Mouse (Mus musculus): Measurements from ENCODE around the gene Stpg1. TPM values are rescaled to one million over a fixed set of nuclear protein-coding genes. Genes with fewer than 3 reads are reported as not detected.
A peak's percentile ranks its signal among the peaks of the same experiment; 100 is the strongest.

Stpg1 gene
- polyA plus RNA-seq, 1 experiment = 1.8 TPM

DNA sequence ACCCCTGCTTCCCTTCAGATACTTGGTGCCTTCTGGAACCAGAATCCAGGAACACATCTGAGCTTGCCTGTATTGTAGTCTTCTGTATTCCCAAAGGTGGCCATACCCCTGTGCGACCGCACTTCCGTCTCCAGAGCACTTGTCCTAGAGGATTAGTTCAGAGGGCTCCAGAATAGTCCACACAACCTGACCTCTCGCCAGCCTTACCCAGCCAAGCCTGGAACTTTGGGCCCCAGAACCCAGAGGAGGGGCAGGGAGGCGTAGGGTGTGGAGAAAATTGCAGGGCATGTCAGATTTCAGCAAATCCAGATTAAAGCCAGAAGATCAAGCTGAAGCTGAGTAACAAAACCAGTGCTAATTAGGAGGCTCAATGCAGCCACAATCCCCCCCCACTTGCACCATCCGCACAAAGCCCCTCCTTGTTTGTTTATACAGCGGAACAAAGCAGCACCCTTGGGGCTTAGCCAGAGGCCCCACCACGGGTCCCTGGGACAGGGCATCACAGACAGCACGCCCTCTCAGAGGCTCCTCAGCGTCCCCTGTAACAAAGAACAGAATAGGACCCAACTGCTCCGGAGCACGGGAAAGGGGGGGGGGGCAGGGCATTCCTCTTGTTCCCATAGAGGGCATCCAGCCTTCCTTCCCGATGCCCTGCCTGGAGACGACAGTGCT, 31.6 kb downstream of the Stpg1 start:
- no peaks in the 10 kb centered on the region for H3K27me3 ChIP-seq (ENCODE audit: control insufficient read depth, insufficient read depth, low read length, poor library complexity, severe bottlenecking)
- H3K9ac ChIP-seq (ENCODE audit: low read depth, poor library complexity, severe bottlenecking) = no peak overlapping the region
- H3K9me3 ChIP-seq (replicated peaks; ENCODE audit: control insufficient read depth, insufficient read depth, low read length, poor library complexity, severe bottlenecking) = peaks cover 6% of the 10 kb centered on the region
- H3K36me3 ChIP-seq (ENCODE audit: control insufficient read depth, insufficient read depth, low read length, poor library complexity, severe bottlenecking) = no peaks in the 10 kb centered on the region
- H3K4me1 ChIP-seq (ENCODE audit: control insufficient read depth, insufficient read depth, low read length) = no peaks in the 10 kb centered on the region
- H3K4me3 ChIP-seq (ENCODE audit: low read depth, low read length) = no peak overlapping the region
- TF ChIP-seq POLR2A (IDR thresholded peaks at IDR 0.05; ENCODE audit: insufficient read depth, low read length) (no peak), CTCF (IDR thresholded peaks at IDR 0.05; ENCODE audit: low read depth, low read length) (no peak), EP300 (IDR thresholded peaks at IDR 0.05; ENCODE audit: insufficient read depth, low read depth, low read length) (no peak)
- H3K27ac ChIP-seq (ENCODE audit: insufficient read depth, low read length) = no peak overlapping the region

DNA sequence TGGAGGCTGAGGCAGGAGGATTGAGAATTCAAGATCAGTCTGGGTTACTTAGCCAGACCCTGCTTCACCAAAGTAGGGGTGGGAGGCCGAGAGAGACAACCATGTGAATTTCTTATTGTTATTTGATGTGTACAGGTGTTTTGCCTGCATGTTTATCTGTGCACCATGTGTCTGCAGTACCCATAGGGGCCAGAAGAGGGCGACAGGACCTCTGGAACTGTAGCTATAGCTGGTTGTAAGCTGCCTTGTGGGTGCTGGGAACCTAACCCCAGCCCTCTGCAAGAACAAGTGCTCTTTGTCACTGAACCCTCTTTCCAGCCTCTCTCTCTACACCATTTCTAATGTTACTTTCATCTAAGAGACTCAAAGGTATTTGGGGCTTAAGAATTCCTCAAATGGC, 35.7 kb downstream of the Stpg1 start:
- Histone ChIP-seq H3K27me3 (ENCODE audit: control insufficient read depth, insufficient read depth, low read length, poor library complexity, severe bottlenecking) (no peaks in the 10 kb centered on the region), H3K9me3 (replicated peaks; ENCODE audit: control insufficient read depth, insufficient read depth, low read length, poor library complexity, severe bottlenecking) (peaks cover 6% of the 10 kb centered on the region), H3K9ac (ENCODE audit: low read depth, poor library complexity, severe bottlenecking) (no peak overlapping the region), H3K4me1 (ENCODE audit: control insufficient read depth, insufficient read depth, low read length) (peaks cover 5% of the 10 kb centered on the region), H3K4me3 (ENCODE audit: low read depth, low read length) (no peak overlapping the region), H3K36me3 (ENCODE audit: control insufficient read depth, insufficient read depth, low read length, poor library complexity, severe bottlenecking) (no peaks in the 10 kb centered on the region), H3K27ac (ENCODE audit: insufficient read depth, low read length) (no peak overlapping the region)
- TF ChIP-seq POLR2A (IDR thresholded peaks at IDR 0.05; ENCODE audit: insufficient read depth, low read length) = no peak
- TF ChIP-seq CTCF (IDR thresholded peaks at IDR 0.05; ENCODE audit: low read depth, low read length) = peak; percentile 40
- TF ChIP-seq EP300 (IDR thresholded peaks at IDR 0.05; ENCODE audit: insufficient read depth, low read depth, low read length) = no peak

DNA sequence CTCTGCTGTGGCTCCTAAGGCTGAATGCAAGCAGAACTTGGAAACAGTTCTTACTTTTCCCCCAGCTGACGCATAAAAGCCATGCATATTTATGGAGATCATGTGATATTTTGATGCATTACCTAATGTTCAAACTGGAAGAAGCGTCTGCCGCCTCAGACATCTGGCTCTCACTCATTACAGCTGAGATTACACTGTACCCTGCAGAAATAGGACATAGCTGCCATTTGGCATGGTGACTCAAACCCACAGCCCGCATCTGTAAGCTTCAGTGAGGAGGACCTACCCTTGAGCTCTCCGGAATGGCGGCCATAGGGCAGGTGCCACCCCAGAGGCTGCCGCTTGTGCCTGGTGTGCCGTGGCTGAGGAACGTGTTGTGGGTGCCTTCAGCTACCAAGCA, 36.6 kb downstream of the Stpg1 start:
- Histone ChIP-seq H3K36me3 (ENCODE audit: control insufficient read depth, insufficient read depth, low read length, poor library complexity, severe bottlenecking) (no peaks in the 10 kb centered on the region), H3K27me3 (ENCODE audit: control insufficient read depth, insufficient read depth, low read length, poor library complexity, severe bottlenecking) (no peaks in the 10 kb centered on the region), H3K27ac (ENCODE audit: insufficient read depth, low read length) (no peak overlapping the region), H3K9me3 (replicated peaks; ENCODE audit: control insufficient read depth, insufficient read depth, low read length, poor library complexity, severe bottlenecking) (peaks cover 6% of the 10 kb centered on the region), H3K4me3 (ENCODE audit: low read depth, low read length) (no peak overlapping the region), H3K9ac (ENCODE audit: low read depth, poor library complexity, severe bottlenecking) (no peak overlapping the region), H3K4me1 (ENCODE audit: control insufficient read depth, insufficient read depth, low read length) (peaks cover 5% of the 10 kb centered on the region)
- TF ChIP-seq CTCF (IDR thresholded peaks at IDR 0.05; ENCODE audit: low read depth, low read length) = no peak
- no peak for TF ChIP-seq POLR2A (IDR thresholded peaks at IDR 0.05; ENCODE audit: insufficient read depth, low read length)
- no peak for TF ChIP-seq EP300 (IDR thresholded peaks at IDR 0.05; ENCODE audit: insufficient read depth, low read depth, low read length)

DNA sequence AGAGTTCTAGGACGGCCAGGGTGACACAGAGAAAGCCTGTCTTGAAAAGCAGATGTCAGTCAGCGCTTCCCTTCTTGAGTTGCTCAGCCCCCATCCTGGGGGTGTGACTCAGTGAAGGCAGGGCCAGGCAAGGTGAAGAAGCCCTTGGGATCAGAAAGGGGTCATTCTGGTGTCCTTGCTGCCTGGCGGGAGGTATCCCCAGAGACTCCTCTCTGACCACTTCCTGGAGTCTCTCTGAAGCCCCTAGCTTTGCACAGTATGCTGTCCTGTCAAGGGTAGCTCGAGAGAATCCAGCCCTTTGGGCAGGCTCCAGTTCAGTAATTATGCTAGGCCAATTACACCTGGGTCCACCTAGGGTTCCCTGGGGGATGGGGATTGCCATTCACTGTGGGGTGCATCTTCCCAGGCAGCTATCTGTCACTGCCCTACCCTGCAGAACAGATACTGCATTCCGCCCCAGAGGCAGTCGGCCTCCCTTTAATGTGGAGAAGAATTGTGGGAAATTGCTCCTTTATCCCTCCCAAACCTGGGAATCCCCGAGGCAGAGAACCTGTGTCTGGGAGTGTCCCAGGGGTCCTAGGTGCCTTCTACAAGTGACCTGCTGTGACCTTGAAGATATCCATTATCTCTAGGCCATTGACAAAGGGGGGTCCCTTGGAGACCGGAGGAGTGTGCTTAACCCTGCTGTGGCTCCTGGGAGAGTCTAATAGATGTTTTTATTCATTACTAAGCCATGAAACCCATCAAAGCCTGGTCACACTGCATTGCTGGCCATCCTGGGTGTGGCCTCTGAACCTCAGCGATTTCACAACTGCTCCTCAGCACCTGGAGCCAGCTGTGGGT, 37.4 kb downstream of the Stpg1 start:
- Histone ChIP-seq H3K27me3 (ENCODE audit: control insufficient read depth, insufficient read depth, low read length, poor library complexity, severe bottlenecking) (no peaks in the 10 kb centered on the region), H3K9ac (ENCODE audit: low read depth, poor library complexity, severe bottlenecking) (no peak overlapping the region), H3K4me3 (ENCODE audit: low read depth, low read length) (no peak overlapping the region), H3K27ac (ENCODE audit: insufficient read depth, low read length) (no peak overlapping the region), H3K9me3 (replicated peaks; ENCODE audit: control insufficient read depth, insufficient read depth, low read length, poor library complexity, severe bottlenecking) (peaks cover 6% of the 10 kb centered on the region), H3K4me1 (ENCODE audit: control insufficient read depth, insufficient read depth, low read length) (peaks cover 7% of the 10 kb centered on the region), H3K36me3 (ENCODE audit: control insufficient read depth, insufficient read depth, low read length, poor library complexity, severe bottlenecking) (no peaks in the 10 kb centered on the region)
- no peak for TF ChIP-seq POLR2A (IDR thresholded peaks at IDR 0.05; ENCODE audit: insufficient read depth, low read length)
- TF ChIP-seq CTCF (IDR thresholded peaks at IDR 0.05; ENCODE audit: low read depth, low read length) = no peak
- peak; percentile 54; the same call in 1 of the 2 replicates for TF ChIP-seq EP300 (IDR thresholded peaks at IDR 0.05; ENCODE audit: insufficient read depth, low read depth, low read length)

DNA sequence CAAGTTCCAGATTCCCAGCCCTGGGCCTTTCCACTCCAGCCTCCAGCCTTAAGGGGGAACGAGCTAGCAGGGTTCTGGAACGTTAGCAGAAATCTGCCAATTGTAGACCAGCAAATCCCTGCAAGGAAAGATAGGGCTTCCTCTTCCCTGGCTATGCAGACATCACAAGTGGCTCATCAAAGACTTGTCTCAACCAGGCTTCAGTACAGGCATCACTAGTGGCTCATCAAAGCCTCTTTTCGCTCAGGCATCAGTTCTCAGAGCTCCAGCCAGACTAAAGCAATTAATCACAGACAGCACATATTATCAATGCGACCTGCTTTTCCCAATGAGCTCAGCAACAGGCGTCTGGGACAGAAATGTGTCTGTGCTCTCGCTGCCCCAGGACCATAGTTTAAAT, 38.4 kb downstream of the Stpg1 start:
- H3K9ac ChIP-seq (ENCODE audit: low read depth, poor library complexity, severe bottlenecking) = no peak overlapping the region
- TF ChIP-seq EP300 (IDR thresholded peaks at IDR 0.05; ENCODE audit: insufficient read depth, low read depth, low read length) (no peak), CTCF (IDR thresholded peaks at IDR 0.05; ENCODE audit: low read depth, low read length) (no peak), POLR2A (IDR thresholded peaks at IDR 0.05; ENCODE audit: insufficient read depth, low read length) (no peak)
- no peak overlapping the region for H3K4me3 ChIP-seq (ENCODE audit: low read depth, low read length)
- no peak overlapping the region for H3K27ac ChIP-seq (ENCODE audit: insufficient read depth, low read length)
- H3K36me3 ChIP-seq (ENCODE audit: control insufficient read depth, insufficient read depth, low read length, poor library complexity, severe bottlenecking) = no peaks in the 10 kb centered on the region
- peaks cover 7% of the 10 kb centered on the region for H3K4me1 ChIP-seq (ENCODE audit: control insufficient read depth, insufficient read depth, low read length)
- H3K27me3 ChIP-seq (ENCODE audit: control insufficient read depth, insufficient read depth, low read length, poor library complexity, severe bottlenecking) = no peaks in the 10 kb centered on the region
- peaks cover 6% of the 10 kb centered on the region for H3K9me3 ChIP-seq (replicated peaks; ENCODE audit: control insufficient read depth, insufficient read depth, low read length, poor library complexity, severe bottlenecking)

DNA sequence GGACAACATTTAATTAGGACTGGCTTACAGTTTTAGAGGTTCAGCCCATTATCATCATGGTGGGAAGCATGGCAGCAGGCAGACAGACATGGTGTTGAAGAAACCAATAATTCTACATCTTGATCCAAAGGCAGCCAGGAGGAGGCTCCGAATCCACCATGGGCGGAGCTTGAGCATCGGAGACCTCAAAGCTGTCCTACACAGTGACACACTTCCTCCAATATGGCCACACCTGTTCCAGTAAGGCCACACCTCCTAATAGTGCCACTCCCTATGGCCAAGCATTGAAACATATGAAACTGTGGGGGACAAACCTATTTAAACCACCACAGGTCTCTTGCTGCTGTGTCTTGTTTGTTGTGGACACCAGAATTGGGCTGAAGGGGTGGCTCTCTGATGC, 40.4 kb downstream of the Stpg1 start:
- Histone ChIP-seq H3K27me3 (ENCODE audit: control insufficient read depth, insufficient read depth, low read length, poor library complexity, severe bottlenecking) (no peaks in the 10 kb centered on the region), H3K9ac (ENCODE audit: low read depth, poor library complexity, severe bottlenecking) (no peak overlapping the region), H3K27ac (ENCODE audit: insufficient read depth, low read length) (no peak overlapping the region), H3K9me3 (replicated peaks; ENCODE audit: control insufficient read depth, insufficient read depth, low read length, poor library complexity, severe bottlenecking) (peaks cover 6% of the 10 kb centered on the region), H3K4me3 (ENCODE audit: low read depth, low read length) (no peak overlapping the region), H3K36me3 (ENCODE audit: control insufficient read depth, insufficient read depth, low read length, poor library complexity, severe bottlenecking) (no peaks in the 10 kb centered on the region), H3K4me1 (ENCODE audit: control insufficient read depth, insufficient read depth, low read length) (peaks cover 7% of the 10 kb centered on the region)
- TF ChIP-seq CTCF (IDR thresholded peaks at IDR 0.05; ENCODE audit: low read depth, low read length) (no peak), EP300 (IDR thresholded peaks at IDR 0.05; ENCODE audit: insufficient read depth, low read depth, low read length) (no peak), POLR2A (IDR thresholded peaks at IDR 0.05; ENCODE audit: insufficient read depth, low read length) (no peak)

Data from ES-Bruce4 (cell line).